Mouse (Mus musculus): Measurements from ENCODE around the gene Ttc7b.

The Ttc7b gene

GRCm38 (mm10) chr12:100381941-100382340, 138.7 kb downstream of the Ttc7b start:
- DNase-seq (ENCODE audit: low spot score in 2 of 2), result no peak

GRCm38 (mm10) chr12:100380697-100381291, 139.8 kb downstream of the Ttc7b start:
- peak in 1 of 2 experiments; percentile 24 for DNase-seq (ENCODE audit: low spot score in 2 of 2)

GRCm38 (mm10) chr12:100379833-100380232, 140.8 kb downstream of the Ttc7b start:
- peak in 1 of 2 experiments; percentile 20 for DNase-seq (ENCODE audit: low spot score in 2 of 2)

GRCm38 (mm10) chr12:100378266-100378665, 142.4 kb downstream of the Ttc7b start:
- no peak for DNase-seq (ENCODE audit: low spot score in 2 of 2)

- DNase-seq (ENCODE audit: low spot score in 2 of 2), result no peak
Observed at GRCm38 (mm10) chr12:100377791-100378190, 142.8 kb downstream of the Ttc7b start.

GRCm38 (mm10) chr12:100375801-100376200, 144.8 kb downstream of the Ttc7b start:
- no peak for DNase-seq (ENCODE audit: low spot score in 2 of 2)

- no peak for DNase-seq (ENCODE audit: low spot score in 2 of 2)
Observed at GRCm38 (mm10) chr12:100372785-100373184, 147.8 kb downstream of the Ttc7b start.

- no peak for DNase-seq (ENCODE audit: low spot score in 2 of 2)
Observed at GRCm38 (mm10) chr12:100372015-100372414, 148.6 kb downstream of the Ttc7b start.

GRCm38 (mm10) chr12:100369786-100370185, 150.8 kb downstream of the Ttc7b start:
- no peak for DNase-seq (ENCODE audit: low spot score in 2 of 2)

- DNase-seq (ENCODE audit: low spot score in 2 of 2), result no peak
Observed at GRCm38 (mm10) chr12:100369220-100369619, 151.4 kb downstream of the Ttc7b start.

GRCm38 (mm10) chr12:100361330-100361729, 159.3 kb downstream of the Ttc7b start:
- no peak for DNase-seq (ENCODE audit: low spot score in 2 of 2)

GRCm38 (mm10) chr12:100358040-100358620, 162.5 kb downstream of the Ttc7b start:
- no peak for DNase-seq (ENCODE audit: low spot score in 2 of 2)

- DNase-seq (ENCODE audit: low spot score in 2 of 2), result no peak
Observed at GRCm38 (mm10) chr12:100356407-100356806, 164.2 kb downstream of the Ttc7b start.

GRCm38 (mm10) chr12:100355565-100355964, 165.1 kb downstream of the Ttc7b start:
- no peak for DNase-seq (ENCODE audit: low spot score in 2 of 2)

- no peak for DNase-seq (ENCODE audit: low spot score in 2 of 2)
Observed at GRCm38 (mm10) chr12:100353954-100354353, 166.7 kb downstream of the Ttc7b start.

- DNase-seq (ENCODE audit: low spot score in 2 of 2), result no peak
Observed at GRCm38 (mm10) chr12:100353075-100353782, 167.4 kb downstream of the Ttc7b start.

GRCm38 (mm10) chr12:100352094-100352493, 168.5 kb downstream of the Ttc7b start:
- DNase-seq (ENCODE audit: low spot score in 2 of 2), result peak in 1 of 2 experiments; percentile 30

GRCm38 (mm10) chr12:100343554-100343953, 177.1 kb downstream of the Ttc7b start:
- no peak for DNase-seq (ENCODE audit: low spot score in 2 of 2)

GRCm38 (mm10) chr12:100341614-100342013, 179.0 kb downstream of the Ttc7b start:
- DNase-seq (ENCODE audit: low spot score in 2 of 2), result no peak

- no peak for DNase-seq (ENCODE audit: low spot score in 2 of 2)
Observed at GRCm38 (mm10) chr12:100340901-100341460, 179.6 kb downstream of the Ttc7b start.

GRCm38 (mm10) chr12:100338055-100338454, 182.6 kb downstream of the Ttc7b start:
- no peak for DNase-seq (ENCODE audit: low spot score in 2 of 2)

- no peak for DNase-seq (ENCODE audit: low spot score in 2 of 2)
Observed at GRCm38 (mm10) chr12:100337351-100338018, 183.1 kb downstream of the Ttc7b start.

All from spleen, postnatal 10 days (tissue).